ENCODE assay signal across 8 mouse cellular contexts in genomic region chr19:12007105-12007931, GRCm38 (mm10). TPM values are rescaled to one million over a fixed set of nuclear protein-coding genes. Genes with fewer than 3 reads are reported as not detected.
DNase-seq lines count a peak whose midpoint lies in the region; ATAC-seq lines count a peak whose summit lies in the region.

No protein-coding gene starts in this region.

- H3K9ac ChIP-seq in forebrain, embryonic 11.5 days (ENCODE audit: low read length) = 0 out of 2 replicates have a peak overlapping the region, but pooled peaks have one; percentile 2
- H3K9ac ChIP-seq in hindbrain, embryonic 15.5 days = peak overlapping the region; percentile 62; the same call in 1 of the 2 replicates
- H3K9ac ChIP-seq in liver, embryonic 12.5 days = peak overlapping the region; percentile 76

- DNase-seq in adrenal gland, postnatal 36 days = peak; percentile 58 to 76
- DNase-seq in forebrain, embryonic 11.5 days (ENCODE audit: low spot score) = peak; percentile 78
- peak; percentile 65 for DNase-seq in neural tube, embryonic 10.5 days (ENCODE audit: extremely low spot score, low spot score)

- no peaks in the 10 kb centered on the region for H3K27me3 ChIP-seq in megakaryocyte, embryonic 14.5 days (replicated peaks)
- H3K27me3 ChIP-seq in forebrain, embryonic 11.5 days (ENCODE audit: control insufficient read depth, insufficient read depth, low read length) = no peaks in the 10 kb centered on the region
- H3K27me3 ChIP-seq in hindbrain, embryonic 15.5 days = no peaks in the 10 kb centered on the region
- no peaks in the 10 kb centered on the region for H3K27me3 ChIP-seq in liver, embryonic 12.5 days (replicated peaks)

- H3K9me3 ChIP-seq in megakaryocyte, embryonic 14.5 days = no peaks in the 10 kb centered on the region
- no peaks in the 10 kb centered on the region for H3K9me3 ChIP-seq in forebrain, embryonic 11.5 days (ENCODE audit: control insufficient read depth, low read length)
- no peaks in the 10 kb centered on the region for H3K9me3 ChIP-seq in hindbrain, embryonic 15.5 days
- no peaks in the 10 kb centered on the region for H3K9me3 ChIP-seq in liver, embryonic 12.5 days (replicated peaks)

- peak overlapping the region; percentile 70 for H3K4me2 ChIP-seq in forebrain, embryonic 11.5 days (ENCODE audit: low read depth, low read length, severe bottlenecking)
- H3K4me2 ChIP-seq in hindbrain, embryonic 15.5 days = peak overlapping the region; percentile 82
- H3K4me2 ChIP-seq in liver, embryonic 12.5 days = peak overlapping the region; percentile 91

- no peaks in the 10 kb centered on the region for H3K36me3 ChIP-seq in megakaryocyte, embryonic 14.5 days (replicated peaks; ENCODE audit: low read length)
- H3K36me3 ChIP-seq in forebrain, embryonic 11.5 days (ENCODE audit: control insufficient read depth, insufficient read depth, low read length) = no peaks in the 10 kb centered on the region
- no peaks in the 10 kb centered on the region for H3K36me3 ChIP-seq in hindbrain, embryonic 15.5 days
- H3K36me3 ChIP-seq in liver, embryonic 12.5 days = no peaks in the 10 kb centered on the region

- no peak overlapping the region for H3K27ac ChIP-seq in forebrain, embryonic 11.5 days (ENCODE audit: low read depth, low read length)
- H3K27ac ChIP-seq in hindbrain, embryonic 15.5 days (replicated peaks) = peak overlapping the region; percentile 79; the same call in 1 of the 2 replicates
- peak overlapping the region; percentile 82 for H3K27ac ChIP-seq in liver, embryonic 12.5 days

- H3K4me1 ChIP-seq in megakaryocyte, embryonic 14.5 days = peaks cover 67% of the 10 kb centered on the region
- no peaks in the 10 kb centered on the region for H3K4me1 ChIP-seq in forebrain, embryonic 11.5 days (replicated peaks; ENCODE audit: control insufficient read depth, insufficient read depth, low read length)
- H3K4me1 ChIP-seq in hindbrain, embryonic 15.5 days (replicated peaks) = peaks cover 22% of the 10 kb centered on the region
- peaks cover 58% of the 10 kb centered on the region for H3K4me1 ChIP-seq in liver, embryonic 12.5 days

- WGBS in forebrain, embryonic 11.5 days = 9% methylated on average over 17 of the region's 17 CpGs
- WGBS in hindbrain, embryonic 15.5 days = 13% methylated on average over 17 of the region's 17 CpGs
- 9% methylated on average over 17 of the region's 17 CpGs for WGBS in liver, embryonic 12.5 days (ENCODE audit: insufficient replicate concordance)

- ATAC-seq in megakaryocyte, adult 5-6 weeks (ENCODE audit: poor library complexity, severe bottlenecking) = no peak
- no peak for ATAC-seq in forebrain, embryonic 11.5 days (replicated peaks; ENCODE audit: low FRiP score)
- ATAC-seq in hindbrain, embryonic 15.5 days (ENCODE audit: low FRiP score, low read depth) = no peak
- ATAC-seq in liver, embryonic 12.5 days = no peak
- ATAC-seq in granulocyte monocyte progenitor cell, adult 5-6 weeks (replicated peaks; ENCODE audit: poor library complexity, severe bottlenecking) = no peak

- peak overlapping the region; percentile 94 for H3K4me3 ChIP-seq in megakaryocyte, embryonic 14.5 days (replicated peaks)
- peak overlapping the region; percentile 44 for H3K4me3 ChIP-seq in forebrain, embryonic 11.5 days (ENCODE audit: low read depth, low read length)
- peak overlapping the region; percentile 76 for H3K4me3 ChIP-seq in hindbrain, embryonic 15.5 days
- peak overlapping the region; percentile 64 for H3K4me3 ChIP-seq in liver, embryonic 12.5 days

RNA-seq across cellular contexts. Expression of gene Olfr1423, which starts 33.8 kb away (rescaled TPM):
- polyA plus RNA-seq in megakaryocyte, embryonic 14.5 days (2012; ENCODE audit: insufficient read depth, low replicate concordance) = not detected in 2 replicates
- total RNA-seq in megakaryocyte, adult 5-6 weeks (2015) = 0.02 TPM in 1 of 2 replicates, not detected in the other
- not detected in 2 replicates for total RNA-seq in megakaryocyte, adult 5-6 weeks (2017)
- not detected for total RNA-seq in adrenal gland, postnatal 36 days (2021)
- not detected in 2 replicates for polyA plus RNA-seq in forebrain, embryonic 11.5 days (2014; fragmentation: Nextera tagmentation; extraction: Ambion mirVana)
- not detected in 2 replicates for polyA plus RNA-seq in hindbrain, embryonic 15.5 days (2015; fragmentation: Nextera tagmentation; extraction: Ambion mirVana)
- 0.02 TPM in 1 of 2 replicates, not detected in the other for polyA plus RNA-seq in liver, embryonic 12.5 days (2016; fragmentation: Nextera tagmentation; extraction: Ambion mirVana)
- not detected in 2 replicates for total RNA-seq in granulocyte monocyte progenitor cell, adult 5-6 weeks (2014; fragmentation: Nextera tagmentation)
- not detected in 2 replicates for total RNA-seq in granulocyte monocyte progenitor cell, adult 5-6 weeks (2017)

RNA-seq across cellular contexts. Expression of gene Osbp, which starts 41.6 kb away (rescaled TPM):
- polyA plus RNA-seq in megakaryocyte, embryonic 14.5 days (2012; ENCODE audit: insufficient read depth, low replicate concordance) = 0.73 and 3.0 TPM in 2 replicates
- 35.0 and 36.9 TPM in 2 replicates for total RNA-seq in megakaryocyte, adult 5-6 weeks (2015)
- 42.6 and 43.3 TPM in 2 replicates for total RNA-seq in megakaryocyte, adult 5-6 weeks (2017)
- 100 to 1,000 TPM in 1 of 2 experiments, 10 to 100 TPM in 1; 81.5 to 117 TPM for total RNA-seq in adrenal gland, postnatal 36 days (2021)
- 6.1 and 6.6 TPM in 2 replicates for polyA plus RNA-seq in forebrain, embryonic 11.5 days (2014; fragmentation: Nextera tagmentation; extraction: Ambion mirVana)
- 3.4 and 3.7 TPM in 2 replicates for polyA plus RNA-seq in hindbrain, embryonic 15.5 days (2015; fragmentation: Nextera tagmentation; extraction: Ambion mirVana)
- 2.8 and 3.0 TPM in 2 replicates for polyA plus RNA-seq in liver, embryonic 12.5 days (2016; fragmentation: Nextera tagmentation; extraction: Ambion mirVana)
- 39.1 and 46.5 TPM in 2 replicates for total RNA-seq in granulocyte monocyte progenitor cell, adult 5-6 weeks (2014; fragmentation: Nextera tagmentation)
- total RNA-seq in granulocyte monocyte progenitor cell, adult 5-6 weeks (2017) = 35.2 and 42.3 TPM in 2 replicates

RNA-seq across cellular contexts. Expression of gene Olfr1424, which starts 55.2 kb away (rescaled TPM):
- polyA plus RNA-seq in megakaryocyte, embryonic 14.5 days (2012; ENCODE audit: insufficient read depth, low replicate concordance) = not detected in 2 replicates
- not detected in 2 replicates for total RNA-seq in megakaryocyte, adult 5-6 weeks (2015)
- total RNA-seq in megakaryocyte, adult 5-6 weeks (2017) = not detected in 2 replicates
- not detected for total RNA-seq in adrenal gland, postnatal 36 days (2021)
- polyA plus RNA-seq in forebrain, embryonic 11.5 days (2014; fragmentation: Nextera tagmentation; extraction: Ambion mirVana) = not detected in 2 replicates
- polyA plus RNA-seq in hindbrain, embryonic 15.5 days (2015; fragmentation: Nextera tagmentation; extraction: Ambion mirVana) = not detected in 2 replicates
- not detected in 2 replicates for polyA plus RNA-seq in liver, embryonic 12.5 days (2016; fragmentation: Nextera tagmentation; extraction: Ambion mirVana)
- not detected in 2 replicates for total RNA-seq in granulocyte monocyte progenitor cell, adult 5-6 weeks (2014; fragmentation: Nextera tagmentation)
- not detected in 2 replicates for total RNA-seq in granulocyte monocyte progenitor cell, adult 5-6 weeks (2017)

Comparison
In these comparisons a context has a peak if more than half of its experiments do, and no peak if none do; other contexts are left out.
1. H3K4me3 ChIP-seq: peak in every context shown above with its lines; median percentile 94 in megakaryocyte, embryonic 14.5 days; 76 in hindbrain, embryonic 15.5 days; 64 in liver, embryonic 12.5 days; 44 in forebrain, embryonic 11.5 days.
2. H3K9ac ChIP-seq: peak in every context shown above with its lines; median percentile 76 in liver, embryonic 12.5 days; 62 in hindbrain, embryonic 15.5 days; 2 in forebrain, embryonic 11.5 days.